In genomic region chr1:85870546-85870945, GRCm38 (mm10) we compare ENCODE assay signal across 23 mouse cellular contexts. TPM values are rescaled to one million over a fixed set of nuclear protein-coding genes. Genes with fewer than 3 reads are reported as not detected.
DNase-seq lines count a peak whose midpoint lies in the region.
"Had no signal": no experiment of that assay in that cellular context is flagged by ENCODE, and none has a peak within 500 bp of the region (broad histone marks: within the 10 kb centered on the region; RNA-seq: fewer than 3 reads in every experiment).

No protein-coding gene starts in this region.

- no peaks in the 10 kb centered on the region for H3K36me3 ChIP-seq in heart, embryonic 10.5 days
- H3K36me3 ChIP-seq: embryonic facial prominence, embryonic 12.5 days; forebrain, embryonic 15.5 days; G1E; heart, embryonic 15.5 days; hindbrain, embryonic 13.5 days had no signal

- H3K9me3 ChIP-seq in heart, embryonic 10.5 days: peaks cover 13% of the 10 kb centered on the region
- H3K9me3 ChIP-seq: embryonic facial prominence, embryonic 12.5 days; forebrain, embryonic 15.5 days; heart, embryonic 15.5 days had no signal

- peak; percentile 32 for DNase-seq in cerebellum, adult 11-12 months
- no peak for DNase-seq in cerebellum, postnatal 36 days
- peak; percentile 54 to 67 for DNase-seq in cerebellum, postnatal 10 days
- no peak for DNase-seq in cerebellum, adult 8-10 months
- peak; percentile 75 for DNase-seq in heart, embryonic 10.5 days (ENCODE audit: low spot score)
- DNase-seq in heart, adult 18-20 months: no peak
- DNase-seq in left cerebral cortex, postnatal 4 days: peak; percentile 26
- no peak for DNase-seq in left cerebral cortex, adult 11 months (ENCODE audit: low spot score)
- DNase-seq: adrenal gland, adult 8-10 months; adrenal gland, postnatal 36 days; B cell, adult 2 months; gastrocnemius, postnatal 36 days; heart, adult 11 months; heart, postnatal 14 days; kidney, adult 2 months had no signal

- H3K4me3 ChIP-seq in heart, embryonic 10.5 days: no peak overlapping the region
- H3K4me3 ChIP-seq: embryonic facial prominence, embryonic 12.5 days; forebrain, embryonic 15.5 days; heart, embryonic 15.5 days; hindbrain, embryonic 13.5 days had no signal

- H3K27ac ChIP-seq in heart, embryonic 10.5 days: no peak overlapping the region
- H3K27ac ChIP-seq: embryonic facial prominence, embryonic 12.5 days; forebrain, embryonic 15.5 days; heart, embryonic 15.5 days; hindbrain, embryonic 13.5 days had no signal

- H3K4me1 ChIP-seq in heart, embryonic 10.5 days: 0 out of 2 replicates have a peak, but pooled peaks cover 5% of the 10 kb centered on the region
- H3K4me1 ChIP-seq: embryonic facial prominence, embryonic 12.5 days; forebrain, embryonic 15.5 days; hindbrain, embryonic 13.5 days had no signal

- intact Hi-C loops in left cerebral cortex, postnatal 4 days (cut with DNase I): no loop called here

- H3K27me3 ChIP-seq in heart, embryonic 10.5 days (ENCODE audit: insufficient read depth, poor library complexity, severe bottlenecking): no peaks in the 10 kb centered on the region
- H3K27me3 ChIP-seq: embryonic facial prominence, embryonic 12.5 days; forebrain, embryonic 15.5 days; heart, embryonic 15.5 days; hindbrain, embryonic 13.5 days had no signal

- WGBS in heart, embryonic 10.5 days: 44% methylated on average over 2 of the region's 2 CpGs

RNA-seq across cellular contexts. Expression of gene Itm2c, which starts 23.5 kb away (rescaled TPM):
- 193 and 231 TPM in 2 replicates for polyA plus RNA-seq in heart, embryonic 10.5 days (2016; fragmentation: Nextera tagmentation; extraction: Ambion mirVana)
- total RNA-seq in heart, adult 18-20 months (2021): 10 to 100 TPM; 57.1 to 65.4 TPM
- 100 to 1,000 TPM; 111 to 124 TPM for total RNA-seq in left cerebral cortex, postnatal 4 days (2021)

RNA-seq across cellular contexts. Expression of gene 4933407L21Rik, which starts 57.7 kb away (rescaled TPM):
- polyA plus RNA-seq in heart, embryonic 10.5 days (2016; fragmentation: Nextera tagmentation; extraction: Ambion mirVana): not detected in 2 replicates
- total RNA-seq in heart, adult 18-20 months (2021): not detected
- total RNA-seq in left cerebral cortex, postnatal 4 days (2021): 1 to 10 TPM; 6.1 to 7.2 TPM
- total RNA-seq: adrenal gland, postnatal 36 days; common myeloid progenitor, adult 5-6 weeks; gastrocnemius, postnatal 36 days; heart, postnatal 14 days; hematopoietic stem cell, adult 5-6 weeks had no signal
- polyA plus RNA-seq: G1E; heart, embryonic 11.5 days had no signal

Comparison
In these comparisons a context has a peak if more than half of its experiments do, and no peak if none do; other contexts are left out.
1. DNase-seq: peak in cerebellum, adult 11-12 months (single experiment), cerebellum, postnatal 10 days (2 of 2), heart, embryonic 10.5 days (single experiment) and left cerebral cortex, postnatal 4 days (single experiment); none in cerebellum, postnatal 36 days (0 of 2), cerebellum, adult 8-10 months (single experiment), heart, adult 18-20 months (0 of 2) and left cerebral cortex, adult 11 months (single experiment).
2. RNA of gene 4933407L21Rik, which starts 57.7 kb away (total RNA-seq): 6.1 to 7.2 TPM in left cerebral cortex, postnatal 4 days; not detected in heart, adult 18-20 months; every median in the first group is over 4 times any median in the second.